Mouse (Mus musculus) stomach, postnatal 0 days (tissue): Measurements from ENCODE around the gene Nebl. TPM values are rescaled to one million over a fixed set of nuclear protein-coding genes. Genes with fewer than 3 reads are reported as not detected.

ENCODE experiments used
- ATAC-seq: fragments of 200-750 bp; cut with Nextera tagmentation; 2 replicates; pipeline ENCODE4 v1.8.0; 2017; ENCODE audit not compliant: low FRiP score, low TSS enrichment
- DNase-seq: peaks from one replicate; pipeline ENCODE4 v3.0.0-alpha.2; 2016; ENCODE audit warnings: low spot score
- H3K27ac ChIP-seq: fragments of 300-500 bp; sonication (generic); replicated peaks from 2 replicates; pipeline ENCODE4 v1.5.1; 2014; ENCODE audit warnings: mild to moderate bottlenecking, control low read depth
- H3K27me3 ChIP-seq: fragments of 300-500 bp; sonication (generic); 2 replicates; pipeline ENCODE4 v1.6.1; 2014; ENCODE audit warnings: low read length; ENCODE audit not compliant: control insufficient read depth, insufficient read depth
- H3K36me3 ChIP-seq: fragments of 300-500 bp; sonication (generic); 2 replicates; pipeline ENCODE4 v1.6.1; 2014; ENCODE audit warnings: low read length, mixed read lengths; ENCODE audit not compliant: control insufficient read depth, insufficient read depth
- H3K4me1 ChIP-seq: fragments of 300-500 bp; sonication (generic); replicated peaks from 2 replicates; pipeline ENCODE4 v1.6.1; 2014; ENCODE audit warnings: antibody characterized with exemption; ENCODE audit not compliant: control insufficient read depth, insufficient read depth
- H3K4me2 ChIP-seq: fragments of 300-500 bp; sonication (generic); replicated peaks from 2 replicates; pipeline ENCODE4 v1.6.1; 2014; ENCODE audit warnings: low read depth, mild to moderate bottlenecking, control low read depth, moderate library complexity
- H3K4me3 ChIP-seq: fragments of 300-500 bp; sonication (generic); 2 replicates; pipeline ENCODE4 v1.5.1; 2014; ENCODE audit warnings: low read depth, low read length, control low read depth
- H3K9ac ChIP-seq: fragments of 300-500 bp; sonication (generic); 2 replicates; pipeline ENCODE4 v1.6.1; 2014; ENCODE audit warnings: mild to moderate bottlenecking, low read length, control low read depth, mixed read lengths
- H3K9me3 ChIP-seq: fragments of 300-500 bp; sonication (generic); 2 replicates; pipeline ENCODE4 v1.6.1; 2016; ENCODE audit warnings: low read length; ENCODE audit not compliant: control insufficient read depth
- CTCF ChIP-seq: IDR thresholded peaks from 2 replicates; pipeline ENCODE4 v1.5.1; 2016; ENCODE audit warnings: antibody characterized with exemption, low read depth, mild to moderate bottlenecking, moderate library complexity
- EP300 ChIP-seq: optimal IDR thresholded peaks from 2 replicates; pipeline ENCODE3; 2016; ENCODE audit warnings: antibody characterized with exemption
- WGBS: fragments of 180-500 bp; shearing (Covaris S2); extraction: QIAGEN DNeasy Blood & Tissue Kit; methylation state at CpG from one replicate; pipeline ENCODE4 v1.1.7; 2014; 5-methylcytosine and 5-hydroxymethylcytosine counted together
- polyA plus RNA-seq: library from polyadenylated mRNA; unstranded; fragments of >200 nt; fragmentation: Nextera tagmentation; extraction: Ambion mirVana; gene quantifications from 2 replicates; pipeline ENCODE4 v1.2.1, GENCODE M21; 2015

Nebl gene
- polyA plus RNA-seq, 1 experiment from 2014 or later: 7.9 TPM

DNA sequence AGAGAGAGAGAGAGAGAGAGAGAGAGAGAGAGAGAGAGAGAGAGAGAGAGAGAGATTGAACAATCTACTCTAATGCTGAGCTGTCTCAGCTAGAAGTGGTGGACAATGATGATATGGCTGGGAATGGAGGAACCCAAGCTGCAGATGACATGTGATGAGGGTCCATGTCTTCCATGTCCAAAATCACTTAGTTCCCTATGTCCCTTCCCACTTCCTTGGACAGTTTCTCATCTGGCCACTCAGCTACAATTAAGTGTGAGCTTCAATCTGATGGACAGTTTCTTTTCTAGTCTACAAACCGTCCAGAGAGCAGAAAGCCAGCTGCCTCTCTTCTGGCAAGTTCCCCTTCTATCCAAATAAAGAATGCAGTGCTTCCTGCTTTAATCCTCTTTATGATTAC lies 221.3 kb downstream of the Nebl start:
- Histone ChIP-seq H3K9ac (no peak overlapping the region), H3K36me3 (no peaks in the 10 kb centered on the region), H3K9me3 (no peaks in the 10 kb centered on the region), H3K27ac (no peak overlapping the region), H3K4me2 (no peak overlapping the region), H3K4me1 (no peaks in the 10 kb centered on the region), H3K4me3 (no peak overlapping the region), H3K27me3 (no peaks in the 10 kb centered on the region)
- DNase-seq (no peak), ATAC-seq (no peak)
- WGBS: 32% methylated on average over 1 of the region's 1 CpGs
- TF ChIP-seq CTCF (no peak), EP300 (no peak)

DNA sequence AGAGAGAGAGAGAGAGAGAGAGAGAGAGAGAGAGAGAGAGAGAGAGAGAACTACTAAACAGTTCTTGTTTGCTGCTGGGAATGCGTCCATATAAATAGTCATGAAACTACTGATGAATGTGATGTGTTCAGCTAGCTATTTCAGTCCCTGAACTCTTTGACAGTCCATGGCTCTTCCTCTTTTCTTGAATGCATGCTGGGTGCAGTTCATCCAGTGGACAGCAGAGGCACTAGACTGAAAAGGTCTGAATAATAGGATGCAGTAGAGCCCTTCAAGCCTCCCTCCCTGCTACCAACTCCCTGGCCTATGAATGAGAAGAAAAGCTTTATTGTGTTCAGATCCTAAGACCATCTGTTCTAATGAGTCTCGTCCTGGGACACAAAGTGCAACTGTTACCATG lies 223.9 kb downstream of the Nebl start:
- H3K4me2 ChIP-seq: no peak overlapping the region
- peak; percentile 39 for TF ChIP-seq CTCF
- TF ChIP-seq EP300: no peak
- WGBS: 96% methylated on average over 2 of the region's 2 CpGs

GRCm38 (mm10) chr2:17504115-17504774 lies 227.0 kb downstream of the Nebl start:
- Histone ChIP-seq H3K9ac (no peak overlapping the region), H3K36me3 (no peaks in the 10 kb centered on the region), H3K4me3 (no peak overlapping the region), H3K9me3 (no peaks in the 10 kb centered on the region), H3K27ac (no peak overlapping the region), H3K27me3 (no peaks in the 10 kb centered on the region), H3K4me1 (no peaks in the 10 kb centered on the region), H3K4me2 (no peak overlapping the region)
- ATAC-seq (no peak), DNase-seq (no peak)
- TF ChIP-seq CTCF: no peak
- no peak for TF ChIP-seq EP300
- 66% methylated on average over 6 of the region's 6 CpGs for WGBS

More for the DNA sequence above, 223.9 kb downstream of the Nebl start:
- H3K9me3 ChIP-seq: no peaks in the 10 kb centered on the region
- DNase-seq: no peak
- H3K27ac ChIP-seq: no peak overlapping the region
- H3K36me3 ChIP-seq: no peaks in the 10 kb centered on the region
- H3K4me3 ChIP-seq: no peak overlapping the region
- no peak for ATAC-seq
- no peaks in the 10 kb centered on the region for H3K4me1 ChIP-seq
- H3K9ac ChIP-seq: no peak overlapping the region
- no peaks in the 10 kb centered on the region for H3K27me3 ChIP-seq

DNA sequence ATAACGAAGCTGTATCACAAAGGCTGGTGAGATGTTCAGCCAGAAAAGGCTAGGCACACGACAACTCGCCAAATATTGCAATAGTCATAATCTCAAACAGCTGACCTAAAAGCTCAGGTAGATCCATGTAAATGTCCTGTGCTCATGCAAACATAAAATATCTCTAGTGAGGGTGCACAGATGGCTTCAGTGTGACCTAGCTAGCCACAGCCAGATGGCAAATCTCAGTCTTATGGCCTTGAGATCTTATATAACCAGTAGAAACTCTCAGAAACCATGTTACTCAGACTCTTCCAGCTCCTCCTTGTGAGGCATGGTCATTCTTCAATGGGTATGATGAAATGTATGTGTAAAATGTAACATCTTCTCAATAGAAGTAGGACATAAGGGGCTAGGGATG lies 230.2 kb downstream of the Nebl start:
- H3K4me2 ChIP-seq: no peak overlapping the region
- no peaks in the 10 kb centered on the region for H3K36me3 ChIP-seq
- no peak overlapping the region for H3K27ac ChIP-seq
- no peak for DNase-seq
- TF ChIP-seq EP300 (no peak), CTCF (no peak)
- no peaks in the 10 kb centered on the region for H3K9me3 ChIP-seq
- H3K9ac ChIP-seq: no peak overlapping the region
- WGBS: 88% methylated on average over 3 of the region's 3 CpGs
- H3K4me3 ChIP-seq: no peak overlapping the region
- H3K4me1 ChIP-seq: no peaks in the 10 kb centered on the region
- H3K27me3 ChIP-seq: no peaks in the 10 kb centered on the region
- ATAC-seq: no peak

- no peak overlapping the region for H3K4me2 ChIP-seq
- no peaks in the 10 kb centered on the region for H3K27me3 ChIP-seq
- DNase-seq (no peak), ATAC-seq (no peak)
- H3K4me1 ChIP-seq: no peaks in the 10 kb centered on the region
- no peak overlapping the region for H3K4me3 ChIP-seq
- no peak overlapping the region for H3K9ac ChIP-seq
- TF ChIP-seq EP300 (no peak), CTCF (no peak)
- 55% methylated on average over 6 of the region's 6 CpGs for WGBS
- H3K27ac ChIP-seq: no peak overlapping the region
- no peaks in the 10 kb centered on the region for H3K36me3 ChIP-seq
- H3K9me3 ChIP-seq: no peaks in the 10 kb centered on the region
Measured at GRCm38 (mm10) chr2:17465517-17466174, 265.6 kb downstream of the Nebl start.

- Histone ChIP-seq H3K27ac (no peak overlapping the region), H3K36me3 (no peaks in the 10 kb centered on the region), H3K27me3 (no peaks in the 10 kb centered on the region), H3K4me3 (no peak overlapping the region), H3K4me1 (no peaks in the 10 kb centered on the region), H3K9me3 (no peaks in the 10 kb centered on the region), H3K9ac (no peak overlapping the region), H3K4me2 (no peak overlapping the region)
- 62% methylated on average over 2 of the region's 2 CpGs for WGBS
- no peak for TF ChIP-seq EP300
- TF ChIP-seq CTCF: no peak
- no peak for ATAC-seq
- no peak for DNase-seq
Measured at GRCm38 (mm10) chr2:17460434-17460833, 270.8 kb downstream of the Nebl start.
